Mouse (Mus musculus) brain, adult 2 months (tissue): ENCODE measurements at regions not wholly inside any gene's neighbourhood (a gene's known extent, or its start where the extent isn't known, plus 50 kb on each side); places are given as distances from the start of the nearest gene placed in this dataset.

ENCODE experiments used
- DNase-seq: peaks from one replicate; pipeline ENCODE4 v3.0.0; 2011; ENCODE audit warnings: low read depth, low spot score

- DNase-seq, result peak; percentile 57
These were observed 110.2 kb upstream of the Ctbp2 start for GRCm38 (mm10) chr7:133234326-133234725.

- DNase-seq, result peak; percentile 31
These were observed 108.8 kb upstream of the Ctbp2 start for GRCm38 (mm10) chr7:133232889-133233441.

GRCm38 (mm10) chr7:133230806-133231205 is 106.7 kb upstream of the Ctbp2 start:
- DNase-seq, result peak; percentile 48

GRCm38 (mm10) chr7:133223948-133224652 is 99.9 kb upstream of the Ctbp2 start:
- no peak for DNase-seq

- no peak for DNase-seq
These were observed 88.2 kb upstream of the Ctbp2 start for GRCm38 (mm10) chr7:133212328-133212727.

GRCm38 (mm10) chr7:133205704-133206103 is 81.5 kb upstream of the Ctbp2 start:
- DNase-seq, result peak; percentile 38

- no peak for DNase-seq
These were observed 80.3 kb upstream of the Ctbp2 start for GRCm38 (mm10) chr7:133204485-133204884.

GRCm38 (mm10) chr7:133203933-133204332 is 79.8 kb upstream of the Ctbp2 start:
- DNase-seq, result no peak

- no peak for DNase-seq
These were observed 78.1 kb upstream of the Ctbp2 start for GRCm38 (mm10) chr7:133202092-133202880.

GRCm38 (mm10) chr7:133199046-133199445 is 74.9 kb upstream of the Ctbp2 start:
- no peak for DNase-seq

- no peak for DNase-seq
These were observed 65.8 kb upstream of the Ctbp2 start for GRCm38 (mm10) chr7:133189880-133190462.

- DNase-seq, result peak; percentile 74
These were observed 61.9 kb upstream of the Ctbp2 start for GRCm38 (mm10) chr7:133185931-133186601.

GRCm38 (mm10) chr7:133184905-133185594 is 60.9 kb upstream of the Ctbp2 start:
- DNase-seq, result peak; percentile 38

GRCm38 (mm10) chr7:133181388-133181787 is 57.2 kb upstream of the Ctbp2 start:
- DNase-seq, result no peak

GRCm38 (mm10) chr7:133177179-133177575 is 53.0 kb upstream of the Ctbp2 start:
- DNase-seq, result no peak

GRCm38 (mm10) chr7:133176256-133177178 is 52.4 kb upstream of the Ctbp2 start:
- peak; percentile 87 for DNase-seq
